Mouse (Mus musculus): Measurements from ENCODE around the gene Zfp568. TPM values are rescaled to one million over a fixed set of nuclear protein-coding genes. Genes with fewer than 3 reads are reported as not detected.

The Zfp568 gene
- total and polyA plus RNA-seq, 3 experiments = 10.6 to 12.6 (median 11.5) TPM

DNA sequence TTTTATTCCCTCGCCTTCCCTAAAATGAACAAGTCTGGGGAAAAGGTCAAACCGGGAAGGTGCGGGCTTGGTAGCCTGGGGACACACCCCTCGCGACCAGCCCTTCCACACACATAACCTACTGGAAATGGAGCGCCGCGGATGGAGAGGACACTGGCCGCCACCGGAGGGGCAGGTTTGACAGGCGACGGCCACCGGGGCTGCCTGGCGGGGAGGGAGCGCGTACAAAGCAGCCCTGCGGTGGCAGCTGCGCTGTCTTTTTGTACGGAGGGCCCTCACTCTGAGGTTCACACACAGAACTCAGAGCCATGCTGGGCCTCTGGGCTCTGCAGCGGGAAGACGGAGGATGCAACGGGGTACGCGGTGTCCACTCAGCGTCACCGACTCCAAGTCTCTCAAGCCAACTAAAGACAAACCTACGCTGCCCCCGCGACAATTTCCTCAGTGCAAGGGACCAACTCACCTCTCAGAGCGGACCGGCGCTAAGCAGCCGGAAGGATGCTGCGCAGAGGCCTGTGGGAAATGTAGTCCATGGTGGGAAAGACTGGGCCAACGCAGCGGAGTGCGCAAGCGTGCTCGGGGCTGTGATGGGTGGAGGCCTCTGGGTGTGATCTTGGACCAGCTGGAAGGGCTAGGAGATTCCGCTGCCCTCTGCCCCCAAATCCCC is 67.3 kb downstream of the Zfp568 start, which contains the start of gene Zfp14 (continued):
- peak; percentile 9; the same call in 1 of the 2 replicates for TF ChIP-seq GABPA (IDR thresholded peaks at IDR 0.05; ENCODE audit: insufficient replicate concordance, low read depth, low read length)
- no peak for TF ChIP-seq UBTF (IDR thresholded peaks at IDR 0.05; ENCODE audit: low read depth, low read length)
- TF ChIP-seq USF2 (conservative IDR thresholded peaks at IDR 0.05; ENCODE audit: low read depth, low read length) = no peak
- TF ChIP-seq CTCF (conservative IDR thresholded peaks at IDR 0.05 in 1 of 2, IDR thresholded peaks at IDR 0.05 in 1 of 2; ENCODE audit: low read depth in 2 of 2, low read length in 2 of 2) = no peak
- no peak for TF ChIP-seq ZNF384 (IDR thresholded peaks at IDR 0.05; ENCODE audit: low read depth, low read length)
- no peak for TF ChIP-seq MYC (IDR thresholded peaks at IDR 0.05; ENCODE audit: low read depth, low read length)
- no peak for TF ChIP-seq ETS1 (conservative IDR thresholded peaks at IDR 0.05; ENCODE audit: low read depth, low read length)
- 0 out of 2 replicates have a peak, but pooled peaks have one; percentile 35 for TF ChIP-seq TCF12 (IDR thresholded peaks at IDR 0.05; ENCODE audit: low read depth, low read length)
- peak; percentile 89; the same call in 1 of the 2 replicates for TF ChIP-seq KAT2A (IDR thresholded peaks at IDR 0.05; ENCODE audit: insufficient replicate concordance, low read length)
- no peak for TF ChIP-seq ZC3H11A (IDR thresholded peaks at IDR 0.05; ENCODE audit: low read depth, low read length)
- TF ChIP-seq CHD2 (IDR thresholded peaks at IDR 0.05; ENCODE audit: low read length) = no peak

DNA sequence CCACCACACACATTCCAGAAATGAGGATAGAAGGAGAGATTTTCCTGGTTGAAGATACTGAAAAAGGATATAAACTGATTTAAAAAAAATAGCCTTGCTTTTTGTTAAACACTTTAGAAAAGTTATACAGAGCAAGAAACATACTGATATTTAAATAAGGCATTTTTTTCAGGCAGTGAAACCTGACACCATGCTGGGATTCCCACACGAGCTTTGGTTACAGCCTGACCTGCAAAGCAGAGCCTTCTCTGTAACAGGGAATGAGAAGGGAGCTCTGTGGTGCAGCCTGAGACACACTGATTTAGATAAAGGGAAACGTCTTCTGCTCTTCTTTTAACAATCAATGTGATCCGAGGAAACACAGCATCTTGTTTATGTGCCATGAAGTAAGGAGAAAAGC is 69.8 kb downstream of the Zfp568 start:
- no peak overlapping the region for H3K9ac ChIP-seq (ENCODE audit: insufficient read depth, low read depth)
- dilution Hi-C loops (cut with MboI; ENCODE audit: extremely low pct_ligation_motif_present, extremely low pct_unique_long_range_greater_than_20kb, low sequenced_read_pairs) = no loop called here
- TF ChIP-seq ZNF384 (IDR thresholded peaks at IDR 0.05; ENCODE audit: low read depth, low read length) (peak; percentile 82), RAD21 (IDR thresholded peaks at IDR 0.05; ENCODE audit: low read depth, low read length) (no peak), IRF4 (IDR thresholded peaks at IDR 0.05; ENCODE audit: low read depth, low read length) (0 out of 2 replicates have a peak, but pooled peaks have one; percentile 21), GABPA (IDR thresholded peaks at IDR 0.05; ENCODE audit: insufficient replicate concordance, low read depth, low read length) (no peak)
- no peak overlapping the region for H3K27ac ChIP-seq (ENCODE audit: insufficient read depth, low read depth)
- peaks cover 14 to 38% of the 10 kb centered on the region in 2 experiments for H3K36me3 ChIP-seq (replicated peaks in 1 of 2; ENCODE audit: control insufficient read depth in 1 of 2, insufficient read depth in 1 of 2, low read length in 1 of 2)
- H3K79me2 ChIP-seq (replicated peaks; ENCODE audit: control insufficient read depth, extremely low read depth, insufficient read depth, poor library complexity, severe bottlenecking) = no peaks in the 10 kb centered on the region
- in situ Hi-C loops (cut with MboI; ENCODE audit: low pct_ligation_motif_present, low pct_unique_long_range_greater_than_20kb, low sequenced_read_pairs) = no loop called here
- peaks cover 3 to 19% of the 10 kb centered on the region in 2 experiments for H3K4me1 ChIP-seq (ENCODE audit: control insufficient read depth in 1 of 2, insufficient read depth in 2 of 2)
- no peak for DNase-seq (ENCODE audit: extremely low read depth)
- H3K4me2 ChIP-seq (ENCODE audit: insufficient read depth, low read depth, poor library complexity, severe bottlenecking) = no peak overlapping the region
- no peaks in the 10 kb centered on the region for H3K27me3 ChIP-seq (replicated peaks)
- no peak overlapping the region for H3K4me3 ChIP-seq (replicated peaks in 1 of 3; ENCODE audit: low read depth in 2 of 3, low read length in 2 of 3, poor library complexity in 1 of 3)
- H3K9me3 ChIP-seq (replicated peaks; ENCODE audit: low read length) = no peaks in the 10 kb centered on the region

DNA sequence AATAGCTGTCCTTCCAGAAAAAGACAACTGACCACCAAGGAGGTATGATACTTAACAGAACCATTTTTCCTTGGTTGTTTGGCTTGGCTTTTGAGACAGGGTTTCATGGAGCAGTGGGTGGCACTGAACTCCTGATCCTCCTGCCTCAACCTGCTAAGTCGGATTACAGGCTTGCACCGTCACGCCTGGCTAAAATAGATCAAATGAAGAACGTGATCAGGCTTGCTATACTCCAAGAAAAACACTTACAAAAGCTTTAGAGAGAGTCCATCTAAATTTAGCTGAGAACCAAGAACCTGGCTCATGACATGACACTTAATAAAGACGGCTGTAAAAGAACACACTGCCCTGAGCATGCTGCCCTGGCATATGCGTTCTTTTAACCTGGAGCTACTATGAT is 76.6 kb downstream of the Zfp568 start:
- dilution Hi-C loops (cut with MboI; ENCODE audit: extremely low pct_ligation_motif_present, extremely low pct_unique_long_range_greater_than_20kb, low sequenced_read_pairs) (no loop called here), in situ Hi-C loops (cut with MboI; ENCODE audit: low pct_ligation_motif_present, low pct_unique_long_range_greater_than_20kb, low sequenced_read_pairs) (no loop called here)

More for the DNA sequence above, 76.6 kb downstream of the Zfp568 start:
- TF ChIP-seq POLR2AphosphoS2 (IDR thresholded peaks at IDR 0.05; ENCODE audit: low read depth, low read length) (no peak), USF1 (IDR thresholded peaks at IDR 0.05; ENCODE audit: low read depth, low read length) (no peak), POLR2A (IDR thresholded peaks at IDR 0.05; ENCODE audit: low read depth, low read length) (no peak), ZMIZ1 (IDR thresholded peaks at IDR 0.05; ENCODE audit: low read depth, low read length) (no peak), SMC3 (IDR thresholded peaks at IDR 0.05; ENCODE audit: low read depth, low read length) (no peak), NRF1 (IDR thresholded peaks at IDR 0.05; ENCODE audit: low read depth, low read length) (no peak)
- no peaks in the 10 kb centered on the region for H3K27me3 ChIP-seq (replicated peaks)
- H3K9ac ChIP-seq (ENCODE audit: insufficient read depth, low read depth) = no peak overlapping the region
- no peak for DNase-seq (ENCODE audit: extremely low read depth)
- H3K79me2 ChIP-seq (replicated peaks; ENCODE audit: control insufficient read depth, extremely low read depth, insufficient read depth, poor library complexity, severe bottlenecking) = no peaks in the 10 kb centered on the region
- no peak overlapping the region for H3K4me2 ChIP-seq (ENCODE audit: insufficient read depth, low read depth, poor library complexity, severe bottlenecking)
- no peaks in the 10 kb centered on the region for H3K4me1 ChIP-seq (ENCODE audit: control insufficient read depth in 1 of 2, insufficient read depth in 2 of 2)
- no peaks in the 10 kb centered on the region for H3K9me3 ChIP-seq (replicated peaks; ENCODE audit: low read length)
- H3K36me3 ChIP-seq (replicated peaks in 1 of 2; ENCODE audit: control insufficient read depth in 1 of 2, insufficient read depth in 1 of 2, low read length in 1 of 2) = peaks cover 58 to 93% of the 10 kb centered on the region in 2 experiments
- no peak overlapping the region for H3K27ac ChIP-seq (ENCODE audit: insufficient read depth, low read depth)
- no peak overlapping the region for H3K4me3 ChIP-seq (replicated peaks in 1 of 3; ENCODE audit: low read depth in 2 of 3, low read length in 2 of 3, poor library complexity in 1 of 3)

Measured in CH12.LX (cell line).